Comparison of ENCODE assay signal across 12 mouse cellular contexts in the genomic region with DNA sequence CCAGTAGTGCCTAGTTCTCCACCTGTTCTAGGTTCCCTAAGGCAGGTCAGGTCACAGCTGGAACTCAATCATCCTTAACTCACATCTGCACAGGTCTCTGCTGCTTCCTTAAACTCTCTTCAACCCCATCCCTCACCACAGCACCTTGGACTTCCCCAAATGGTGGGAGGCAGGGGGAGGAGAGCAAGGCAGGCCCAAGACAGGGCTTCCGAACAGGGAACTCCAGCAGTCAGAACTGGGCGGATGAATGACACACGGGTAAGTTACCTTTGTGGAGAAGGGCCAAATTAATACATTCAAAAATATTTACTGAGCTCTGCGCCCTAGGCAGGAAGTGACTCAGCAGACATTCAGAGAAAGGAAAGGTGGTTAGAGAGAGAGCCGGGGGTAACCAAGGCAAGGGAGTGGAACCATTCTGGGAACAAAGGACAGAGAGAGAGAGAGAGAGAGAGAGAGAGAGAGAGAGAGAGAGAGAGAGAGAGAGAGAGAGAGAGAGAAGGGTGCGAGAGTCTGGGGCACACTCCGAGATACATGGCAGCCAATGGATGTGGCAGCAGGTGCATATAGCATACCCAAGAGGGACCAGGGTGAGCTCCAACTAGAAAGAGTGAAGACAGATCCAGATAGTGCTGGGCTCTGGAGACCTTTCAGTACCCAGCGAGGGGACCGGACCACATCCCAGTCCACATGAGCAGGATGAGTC. TPM values are rescaled to one million over a fixed set of nuclear protein-coding genes. Genes with fewer than 3 reads are reported as not detected.
DNase-seq lines count a peak whose midpoint lies in the region; ATAC-seq and TF ChIP-seq lines count a peak whose summit lies in the region.
"Had no signal": no experiment of that assay in that cellular context is flagged by ENCODE, and none has a peak within 500 bp of the region (broad histone marks: within the 10 kb centered on the region; RNA-seq: fewer than 3 reads in every experiment).

No protein-coding gene starts in this region.

- POLR2A ChIA-PET in Patski (lab: Charles Lee) = interaction anchor here (1.0 to 1.9 kb wide), 5 partner anchors 15 to 35 kb away, joined by 3 to 9 read pairs (median 4); a partner anchor contains a TSS

- peak; percentile 28 for ATAC-seq in Patski
- ATAC-seq in megakaryocyte progenitor cell, adult 5-6 weeks (replicated peaks; ENCODE audit: poor library complexity) = peak; percentile 71
- no peak for ATAC-seq in erythroid progenitor cell, adult 5-6 weeks (replicated peaks; ENCODE audit: low FRiP score, poor library complexity, severe bottlenecking)
- ATAC-seq: midbrain, embryonic 15.5 days had no signal

- TF ChIP-seq CTCF in layer of hippocampus, adult 2 months (conservative IDR thresholded peaks at IDR 0.05) = no peak
- TF ChIP-seq CTCF in C2C12 (IDR thresholded peaks at IDR 0.05; ENCODE audit: control insufficient read depth, insufficient read depth, insufficient read length) (no peak), Patski (IDR thresholded peaks at IDR 0.05) (no peak)

- H3ac ChIP-seq in C2C12 (ENCODE audit: control insufficient read depth, insufficient read length, low read depth) = no peak overlapping the region

- no peaks in the 10 kb centered on the region for H3K27me3 ChIP-seq in C2C12 (ENCODE audit: control insufficient read depth, insufficient read depth, insufficient read length)
- no peaks in the 10 kb centered on the region for H3K27me3 ChIP-seq in Patski
- H3K27me3 ChIP-seq: midbrain, embryonic 15.5 days had no signal

- peaks cover 5% of the 10 kb centered on the region for H3K36me3 ChIP-seq in C2C12 (ENCODE audit: control insufficient read depth, insufficient read depth)
- H3K36me3 ChIP-seq: midbrain, embryonic 15.5 days had no signal

- 0 out of 2 replicates have a peak overlapping the region, but pooled peaks have one; percentile 8 for H3K27ac ChIP-seq in layer of hippocampus, adult 2 months
- H3K27ac ChIP-seq: midbrain, embryonic 15.5 days had no signal

- H3K79me3 ChIP-seq in C2C12 (ENCODE audit: low read depth) = no peaks in the 10 kb centered on the region

- in situ Hi-C loops in Patski (cut with MboI; ENCODE audit: low pct_unique_long_range_greater_than_20kb) = loop anchor here (5.0 kb wide), 1 partner anchor 36 kb away; a partner anchor contains a TSS

- H3K79me2 ChIP-seq in C2C12 (ENCODE audit: control insufficient read depth, insufficient read depth) = peaks cover 35% of the 10 kb centered on the region

- no peak for DNase-seq in layer of hippocampus, adult 2 months (ENCODE audit: low spot score in 2 of 2)
- DNase-seq in layer of hippocampus, postnatal 25 days (ENCODE audit: extremely low spot score in 1 of 2, low spot score in 1 of 2) = no peak
- no peak for DNase-seq in Patski (ENCODE audit: low read depth, low spot score)
- DNase-seq in frontal cortex, adult 2 months (ENCODE audit: extremely low spot score in 1 of 2, low spot score in 1 of 2) = no peak
- DNase-seq in spleen, postnatal 10 days (ENCODE audit: low spot score in 2 of 2) = no peak
- DNase-seq: cerebellum, postnatal 25 days; heart, postnatal 14 days; right cerebral cortex, postnatal 4 days had no signal

- H3K4me3 ChIP-seq in layer of hippocampus, adult 2 months = no peak overlapping the region
- no peak overlapping the region for H3K4me3 ChIP-seq in C2C12 (ENCODE audit: insufficient read depth, poor library complexity, severe bottlenecking)
- H3K4me3 ChIP-seq: midbrain, embryonic 15.5 days had no signal

- CTCF ChIA-PET in Patski (lab: Charles Lee) = interaction anchor here (0.9 to 1.2 kb wide), 2 partner anchors 69 to 73 kb away, joined by 3 read pairs; no protein-coding TSS in a partner anchor

TF ChIP-seq in C2C12, 6 proteins besides CTCF, POLR2A, EP300 and RAD21:
- TF ChIP-seq FOSL1 (IDR thresholded peaks at IDR 0.05; ENCODE audit: insufficient read depth, low read length, poor library complexity, severe bottlenecking) (peak; percentile 60), MAX (IDR thresholded peaks at IDR 0.05) (no peak), MYOG (IDR thresholded peaks at IDR 0.05; ENCODE audit: control insufficient read depth, extremely low read depth, insufficient read length) (no peak)

RNA-seq across cellular contexts. Expression of a gene that starts 36.1 kb away (rescaled TPM):
- total RNA-seq in layer of hippocampus, adult 2 months (2021) = 10 to 100 TPM; 48.7 to 49.6 TPM
- 10 to 100 TPM; 38.0 to 44.6 TPM for total RNA-seq in layer of hippocampus, postnatal 25 days (2021)
- polyA plus RNA-seq in C2C12 (2012; fragmentation: generic; extraction: Trizol) (6.3 TPM), Patski (2021) (107 TPM)
- 12.6 and 14.4 TPM in 2 replicates for total RNA-seq in megakaryocyte progenitor cell, adult 5-6 weeks (2015)
- total RNA-seq in megakaryocyte progenitor cell, adult 5-6 weeks (2017) = 16.7 and 16.8 TPM in 2 replicates
- polyA plus RNA-seq in frontal cortex, adult 2 months (2012; rRNA removed) = 29.5 and 33.5 TPM in 2 replicates
- 4.7 and 5.0 TPM in 2 replicates for total RNA-seq in erythroid progenitor cell, adult 5-6 weeks (2015; ENCODE audit: low replicate concordance)
- total RNA-seq in erythroid progenitor cell, adult 5-6 weeks (2017; ENCODE audit: low replicate concordance) = 2.6 and 13.2 TPM in 2 replicates
